Mouse (Mus musculus) liver, embryonic 11.5 days (tissue): ENCODE data around the gene Hdac9. TPM values are rescaled to one million over a fixed set of nuclear protein-coding genes. Genes with fewer than 3 reads are reported as not detected.

Experiments used
- ATAC-seq: fragments of 200-750 bp; cut with Nextera tagmentation; replicated peaks from 2 replicates; pipeline ENCODE4 v1.8.0; 2017; ENCODE audit warnings: moderate number of reproducible peaks, mild to moderate bottlenecking, moderate TSS enrichment, moderate library complexity; ENCODE audit not compliant: low FRiP score
- DNase-seq: peaks from one replicate; pipeline ENCODE4 v3.0.0-alpha.2; 2017; ENCODE audit warnings: low spot score
- H3K27ac ChIP-seq: fragments of 300-500 bp; sonication (generic); 2 replicates; pipeline ENCODE4 v1.5.1; 2014; ENCODE audit warnings: mild to moderate bottlenecking, low read depth, low read length, control low read depth
- H3K27me3 ChIP-seq: fragments of 300-500 bp; sonication (generic); replicated peaks from 2 replicates; pipeline ENCODE4 v1.6.1; 2014; ENCODE audit warnings: low read length, mixed read lengths; ENCODE audit not compliant: control insufficient read depth, insufficient read depth
- H3K36me3 ChIP-seq: fragments of 300-500 bp; sonication (generic); 2 replicates; pipeline ENCODE4 v1.6.1; 2014; ENCODE audit warnings: mild to moderate bottlenecking, low read length, moderate library complexity, mixed read lengths; ENCODE audit not compliant: control insufficient read depth, insufficient read depth
- H3K4me1 ChIP-seq: fragments of 300-500 bp; sonication (generic); replicated peaks from 2 replicates; pipeline ENCODE4 v1.6.1; 2014; ENCODE audit warnings: low read length, mixed read lengths; ENCODE audit not compliant: control insufficient read depth, insufficient read depth
- H3K4me2 ChIP-seq: fragments of 300-500 bp; sonication (generic); 2 replicates; pipeline ENCODE4 v1.6.1; 2014; ENCODE audit warnings: mild to moderate bottlenecking, control low read depth, moderate library complexity
- H3K4me3 ChIP-seq: fragments of 300-500 bp; sonication (generic); 2 replicates; pipeline ENCODE4 v1.5.1; 2014; ENCODE audit warnings: low read depth, low read length, control low read depth
- H3K9ac ChIP-seq: fragments of 300-500 bp; sonication (generic); 2 replicates; pipeline ENCODE4 v1.6.1; 2014; ENCODE audit warnings: low read depth, low read length, control low read depth
- H3K9me3 ChIP-seq: fragments of 300-500 bp; sonication (generic); 2 replicates; pipeline ENCODE4 v1.6.1; 2016; ENCODE audit warnings: low read length, inconsistent platforms, mixed read lengths; ENCODE audit not compliant: control insufficient read depth
- WGBS: fragments of 180-500 bp; shearing (Covaris S2); extraction: QIAGEN DNeasy Blood & Tissue Kit; methylation state at CpG from one replicate; pipeline ENCODE4 v1.1.7; 2014; 5-methylcytosine and 5-hydroxymethylcytosine counted together
- polyA plus RNA-seq: library from polyadenylated mRNA; unstranded; fragments of >200 nt; fragmentation: Nextera tagmentation; extraction: Ambion mirVana; gene quantifications from 2 replicates; pipeline ENCODE4 v1.2.1, GENCODE M21; 2014

The Hdac9 gene
- polyA plus RNA-seq, 1 experiment from 2014 or later, result 3.5 TPM

- H3K9me3 ChIP-seq, result no peaks in the 10 kb centered on the region
- no peaks in the 10 kb centered on the region for H3K36me3 ChIP-seq
- DNase-seq (no peak), ATAC-seq (no peak)
- no peak overlapping the region for H3K4me2 ChIP-seq
- no peak overlapping the region for H3K9ac ChIP-seq
- 70% methylated on average over 1 of the region's 1 CpGs for WGBS
- H3K27me3 ChIP-seq, result no peaks in the 10 kb centered on the region
- no peak overlapping the region for H3K4me3 ChIP-seq
- H3K4me1 ChIP-seq, result no peaks in the 10 kb centered on the region
- H3K27ac ChIP-seq, result no peak overlapping the region
These were observed 337.7 kb downstream of the Hdac9 start for GRCm38 (mm10) chr12:34579220-34579619.

- no peaks in the 10 kb centered on the region for H3K36me3 ChIP-seq
- H3K9ac ChIP-seq, result no peak overlapping the region
- DNase-seq (no peak), ATAC-seq (no peak)
- H3K9me3 ChIP-seq, result no peaks in the 10 kb centered on the region
- no peak overlapping the region for H3K27ac ChIP-seq
- H3K27me3 ChIP-seq, result no peaks in the 10 kb centered on the region
- no peaks in the 10 kb centered on the region for H3K4me1 ChIP-seq
- WGBS, result 81% methylated on average over 1 of the region's 1 CpGs
- no peak overlapping the region for H3K4me3 ChIP-seq
- no peak overlapping the region for H3K4me2 ChIP-seq
These were observed 345.8 kb downstream of the Hdac9 start for GRCm38 (mm10) chr12:34571069-34571468.

- 86% methylated on average over 3 of the region's 3 CpGs for WGBS
These were observed 347.4 kb downstream of the Hdac9 start for GRCm38 (mm10) chr12:34569472-34569871.

GRCm38 (mm10) chr12:34569052-34569451, 347.8 kb downstream of the Hdac9 start:
- H3K4me3 ChIP-seq, result no peak overlapping the region
- no peaks in the 10 kb centered on the region for H3K36me3 ChIP-seq
- H3K4me1 ChIP-seq, result no peaks in the 10 kb centered on the region
- H3K27me3 ChIP-seq, result no peaks in the 10 kb centered on the region
- no peak for ATAC-seq
- DNase-seq, result no peak
- no peak overlapping the region for H3K27ac ChIP-seq
- H3K4me2 ChIP-seq, result no peak overlapping the region
- no peak overlapping the region for H3K9ac ChIP-seq
- 81% methylated on average over 3 of the region's 3 CpGs for WGBS
- no peaks in the 10 kb centered on the region for H3K9me3 ChIP-seq

More at GRCm38 (mm10) chr12:34569472-34569871, 347.4 kb downstream of the Hdac9 start:
- H3K9me3 ChIP-seq, result no peaks in the 10 kb centered on the region
- no peaks in the 10 kb centered on the region for H3K27me3 ChIP-seq
- no peak overlapping the region for H3K27ac ChIP-seq
- no peak for ATAC-seq
- H3K4me3 ChIP-seq, result no peak overlapping the region
- H3K9ac ChIP-seq, result no peak overlapping the region
- no peaks in the 10 kb centered on the region for H3K4me1 ChIP-seq
- H3K36me3 ChIP-seq, result no peaks in the 10 kb centered on the region
- H3K4me2 ChIP-seq, result no peak overlapping the region
- DNase-seq, result no peak

- H3K4me2 ChIP-seq, result no peak overlapping the region
- H3K27me3 ChIP-seq, result no peaks in the 10 kb centered on the region
- H3K36me3 ChIP-seq, result no peaks in the 10 kb centered on the region
- no peak overlapping the region for H3K9ac ChIP-seq
- no peaks in the 10 kb centered on the region for H3K9me3 ChIP-seq
- no peak overlapping the region for H3K27ac ChIP-seq
- 77% methylated on average over 2 of the region's 2 CpGs for WGBS
- DNase-seq (no peak), ATAC-seq (no peak)
- H3K4me1 ChIP-seq, result no peaks in the 10 kb centered on the region
- no peak overlapping the region for H3K4me3 ChIP-seq
These were observed 354.6 kb downstream of the Hdac9 start for GRCm38 (mm10) chr12:34562331-34562730.

- Histone ChIP-seq H3K4me3 (no peak overlapping the region), H3K27me3 (no peaks in the 10 kb centered on the region), H3K4me1 (no peaks in the 10 kb centered on the region), H3K9ac (no peak overlapping the region), H3K36me3 (no peaks in the 10 kb centered on the region), H3K4me2 (no peak overlapping the region), H3K9me3 (no peaks in the 10 kb centered on the region), H3K27ac (no peak overlapping the region)
- DNase-seq (no peak), ATAC-seq (no peak)
- 69% methylated on average over 5 of the region's 5 CpGs for WGBS
These were observed 357.9 kb downstream of the Hdac9 start for GRCm38 (mm10) chr12:34559001-34559400.

- no peak for ATAC-seq
- Histone ChIP-seq H3K36me3 (no peaks in the 10 kb centered on the region), H3K4me2 (no peak overlapping the region), H3K27me3 (no peaks in the 10 kb centered on the region), H3K4me1 (no peaks in the 10 kb centered on the region), H3K9ac (no peak overlapping the region), H3K27ac (no peak overlapping the region), H3K9me3 (no peaks in the 10 kb centered on the region), H3K4me3 (no peak overlapping the region)
- no peak for DNase-seq
These were observed 362.1 kb downstream of the Hdac9 start for GRCm38 (mm10) chr12:34554803-34555202.

GRCm38 (mm10) chr12:34550268-34550667, 366.6 kb downstream of the Hdac9 start:
- H3K9me3 ChIP-seq, result no peaks in the 10 kb centered on the region
- no peak overlapping the region for H3K27ac ChIP-seq
- WGBS, result 69% methylated on average over 9 of the region's 9 CpGs
- no peak overlapping the region for H3K4me3 ChIP-seq
- no peak for DNase-seq
- no peak overlapping the region for H3K9ac ChIP-seq
- H3K27me3 ChIP-seq, result no peaks in the 10 kb centered on the region
- H3K4me2 ChIP-seq, result no peak overlapping the region
- no peak for ATAC-seq
- no peaks in the 10 kb centered on the region for H3K4me1 ChIP-seq
- H3K36me3 ChIP-seq, result no peaks in the 10 kb centered on the region

- no peaks in the 10 kb centered on the region for H3K27me3 ChIP-seq
- H3K27ac ChIP-seq, result no peak overlapping the region
- no peak overlapping the region for H3K9ac ChIP-seq
- whole genome bisulfite sequencing, result 46% methylated on average over 3 of the region's 3 CpGs
- DNase-seq (no peak), ATAC-seq (no peak)
- H3K36me3 ChIP-seq, result no peaks in the 10 kb centered on the region
- H3K9me3 ChIP-seq, result no peaks in the 10 kb centered on the region
- no peaks in the 10 kb centered on the region for H3K4me1 ChIP-seq
- no peak overlapping the region for H3K4me3 ChIP-seq
- no peak overlapping the region for H3K4me2 ChIP-seq
These were observed 387.7 kb downstream of the Hdac9 start for GRCm38 (mm10) chr12:34529165-34529545.
